Mouse (Mus musculus): ENCODE results near the gene Snx15.

DNA sequence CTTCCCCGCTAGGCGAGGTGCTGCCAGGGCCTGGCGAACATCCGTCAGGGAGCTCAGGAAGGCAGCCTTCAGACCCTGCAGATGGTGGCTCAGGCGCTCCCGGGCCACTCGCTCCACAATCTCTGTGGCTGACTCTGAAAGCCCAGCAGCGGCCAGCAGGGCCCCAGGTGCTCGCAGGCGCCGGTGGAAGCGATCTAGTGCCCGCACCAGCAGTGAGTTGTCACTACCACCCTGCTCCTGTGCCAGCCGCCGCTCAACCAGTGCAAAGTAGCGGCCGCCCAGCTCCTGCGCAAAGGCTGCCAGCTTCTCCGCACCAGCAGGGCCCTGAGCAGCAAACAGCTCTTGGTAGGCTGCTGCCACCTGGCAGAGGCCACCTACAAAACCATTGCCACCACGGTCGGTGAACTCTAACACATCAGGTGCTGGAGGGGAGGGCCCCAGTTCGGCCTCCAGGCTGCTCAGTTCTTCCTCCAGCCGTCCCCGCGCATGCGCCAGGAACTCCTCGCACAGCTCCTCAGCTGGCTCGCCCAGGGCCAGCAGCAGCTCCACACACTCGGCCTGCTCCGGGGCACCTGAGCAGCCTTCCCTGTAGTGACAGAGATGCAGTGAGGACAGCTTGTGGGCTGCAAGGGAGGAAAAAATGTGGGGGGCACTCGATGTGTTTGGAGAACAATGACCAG is 57.4 kb downstream of the Snx15 start:
- TF ChIP-seq POLR2A (IDR thresholded peaks at IDR 0.05; ENCODE audit: insufficient read length, low read depth) (no peak), USF1 (IDR thresholded peaks at IDR 0.05; ENCODE audit: low read depth) (no peak), POLR2AphosphoS2 (IDR thresholded peaks at IDR 0.05; ENCODE audit: insufficient read length, low read depth) (no peak), TCF3 (IDR thresholded peaks at IDR 0.05; ENCODE audit: insufficient read length, low read depth) (no peak), E2F4 (IDR thresholded peaks at IDR 0.05; ENCODE audit: insufficient read depth) (no peak), MYOG (IDR thresholded peaks at IDR 0.05; ENCODE audit: control insufficient read depth in 1 of 3, insufficient read depth in 1 of 3, insufficient read length in 2 of 3, low read depth in 2 of 3) (no peak), SRF (IDR thresholded peaks at IDR 0.05; ENCODE audit: control insufficient read depth, insufficient read length, low read depth) (no peak), MAX (IDR thresholded peaks at IDR 0.05; ENCODE audit: low read depth) (no peak)
